Mouse (Mus musculus): ENCODE data around the gene Mtmr2. TPM values are rescaled to one million over a fixed set of nuclear protein-coding genes. Genes with fewer than 3 reads are reported as not detected.

Gene Mtmr2
- 27.2 TPM for polyA plus RNA-seq (2014; fragmentation: Illumina TruSeq; extraction: RNeasy Lipid Tissue Mini Kit (QIAGEN cat#74804); ENCODE audit: low read depth, low replicate concordance)

GRCm38 (mm10) chr9:13748404-13748797 is at the start of gene Mtmr2:
Gene Mtmr2 (plus strand): TSS chr9:13748410.

GRCm38 (mm10) chr9:13826832-13827405 is 78.7 kb downstream of the Mtmr2 start, which contains the start of gene Cep57:
Gene Cep57 (minus strand): TSS chr9:13827107.

GRCm38 (mm10) chr9:13827406-13828086 is 79.3 kb downstream of the Mtmr2 start, which contains the start of gene Fam76b:
Gene Fam76b (plus strand): TSS chr9:13827716.

Other genes with a start within 250 kb of the Mtmr2 start
- 28.5 TPM for gene Cep57, start 78.7 kb downstream of the Mtmr2 start, polyA plus RNA-seq (2014; fragmentation: Illumina TruSeq; extraction: RNeasy Lipid Tissue Mini Kit (QIAGEN cat#74804); ENCODE audit: low read depth, low replicate concordance)
- gene Fam76b, start 79.3 kb downstream of the Mtmr2 start, polyA plus RNA-seq (2014; fragmentation: Illumina TruSeq; extraction: RNeasy Lipid Tissue Mini Kit (QIAGEN cat#74804); ENCODE audit: low read depth, low replicate concordance): 17.2 TPM